Mouse (Mus musculus): ENCODE measurements around the gene 6720489N17Rik. TPM values are rescaled to one million over a fixed set of nuclear protein-coding genes. Genes with fewer than 3 reads are reported as not detected.
"Not testable (repeated sequence)": the region's sequence is repeated elsewhere in the genome, so short reads cannot be mapped to it uniquely, and the experiment has no call there.

The 6720489N17Rik gene
- polyA plus RNA-seq (2012; rRNA removed), result 0.20 and 0.22 TPM in 2 replicates

DNA sequence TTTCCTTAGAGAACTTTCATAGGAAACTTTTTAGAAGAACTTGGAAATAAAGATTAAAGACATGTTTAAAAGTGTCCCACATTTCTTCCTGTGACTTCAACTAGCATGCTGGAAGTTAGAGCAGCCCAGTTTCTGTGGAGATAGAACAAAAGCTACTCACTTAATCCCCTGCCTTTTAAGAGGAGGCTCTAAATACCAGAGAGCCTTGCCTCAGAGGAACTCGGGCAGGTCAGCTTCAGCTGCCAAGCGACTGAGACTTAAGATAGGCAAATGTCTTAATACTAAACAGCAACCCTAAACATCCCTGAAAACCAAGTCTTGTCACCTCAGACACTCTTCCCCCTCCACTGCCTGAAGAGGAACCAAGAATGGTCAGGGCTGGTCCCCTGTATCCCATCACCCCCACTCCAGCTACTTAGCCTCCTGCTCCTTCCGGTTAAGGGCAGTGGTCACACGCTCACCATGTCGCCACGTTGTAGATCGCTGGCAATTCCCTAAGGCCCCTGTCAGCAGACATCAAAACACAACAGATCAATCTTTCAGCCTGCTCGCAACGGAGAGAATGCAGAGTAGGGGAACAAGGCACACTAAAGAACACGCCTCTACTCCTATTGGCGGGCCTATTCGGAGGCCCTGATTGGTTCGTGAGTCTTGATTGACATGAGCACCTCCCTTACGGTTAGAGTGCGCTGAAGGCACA lies at the start of gene 6720489N17Rik:
6720489N17Rik (minus strand) TSS at position 606 of the 700 bp plus-strand sequence.
- peak within 1 kb of the TSS; percentile 83 for H3K4me3 ChIP-seq (replicated peaks; ENCODE audit: extremely low read depth, low read depth, low read length)
- DNase-seq, result peak; percentile 74
- H3K4me1 ChIP-seq (ENCODE audit: control insufficient read depth, insufficient read depth, low read length), result not testable (repeated sequence)
- WGBS, result under 1% methylated on average over 15 of the region's 15 CpGs

GRCm38 (mm10) chr13:62653369-62653743 lies 29.4 kb upstream of the 6720489N17Rik start:
- no peak for TF ChIP-seq POLR2A (IDR thresholded peaks at IDR 0.05; ENCODE audit: borderline replicate concordance, extremely low read depth, low read depth, low read length)
- H3K4me1 ChIP-seq (ENCODE audit: control insufficient read depth, insufficient read depth, low read length), result no peaks in the 10 kb centered on the region
- H3K4me3 ChIP-seq (replicated peaks; ENCODE audit: extremely low read depth, low read depth, low read length), result peak overlapping the region; percentile 60
- WGBS, result 18% methylated on average over 8 of the region's 8 CpGs
- no peak for DNase-seq

DNA sequence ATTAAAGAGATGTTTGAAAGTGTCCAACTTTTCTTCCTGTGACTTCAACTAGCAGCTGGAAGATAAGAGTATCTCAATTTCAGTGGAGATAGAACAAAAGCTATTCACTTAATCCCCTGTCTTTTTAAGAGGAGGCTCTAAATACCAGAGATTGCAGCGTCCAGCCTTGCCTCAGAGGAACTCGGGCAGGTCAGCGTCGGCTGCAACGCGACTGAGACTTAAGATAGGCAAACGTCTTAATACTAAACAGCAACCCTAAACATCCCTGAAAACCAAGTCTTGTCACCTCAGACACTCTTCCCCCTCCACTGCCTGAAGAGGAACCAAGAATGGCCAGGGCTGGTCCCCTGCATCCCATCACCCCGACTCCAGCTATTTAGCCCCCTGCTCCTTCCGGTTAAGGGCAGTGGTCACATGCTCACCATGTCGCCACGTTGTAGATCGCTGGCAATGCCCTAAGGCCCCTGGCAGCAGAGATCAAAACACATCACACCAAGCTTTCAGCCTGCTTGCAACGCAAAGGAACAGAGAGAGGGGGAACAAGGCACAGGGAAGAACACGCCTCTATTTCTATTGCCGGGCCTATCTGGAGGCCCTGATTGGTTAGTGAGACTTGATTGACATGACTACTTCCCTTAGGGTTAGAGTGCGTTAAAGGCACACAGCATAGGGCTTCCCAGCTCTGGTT lies 28.8 kb upstream of the 6720489N17Rik start:
- WGBS, result 1% methylated on average over 16 of the region's 16 CpGs
- not testable (repeated sequence) for H3K4me1 ChIP-seq (ENCODE audit: control insufficient read depth, insufficient read depth, low read length)
- DNase-seq, result peak; percentile 61
- peak overlapping the region; percentile 60 for H3K4me3 ChIP-seq (replicated peaks; ENCODE audit: extremely low read depth, low read depth, low read length)

GRCm38 (mm10) chr13:62627071-62627470 lies 3.1 kb upstream of the 6720489N17Rik start:
- 30% methylated on average over 1 of the region's 1 CpGs for WGBS
- not testable (repeated sequence) for H3K4me3 ChIP-seq (replicated peaks; ENCODE audit: extremely low read depth, low read depth, low read length); H3K4me1 ChIP-seq (ENCODE audit: control insufficient read depth, insufficient read depth, low read length); DNase-seq
- TF ChIP-seq CTCF (IDR thresholded peaks at IDR 0.05; ENCODE audit: insufficient read depth, low read length), result peak; percentile 31

- not testable (repeated sequence) for H3K4me1 ChIP-seq (ENCODE audit: control insufficient read depth, insufficient read depth, low read length); DNase-seq; H3K4me3 ChIP-seq (replicated peaks; ENCODE audit: extremely low read depth, low read depth, low read length)
- 5% methylated on average over 7 of the region's 7 CpGs for WGBS
Measured at GRCm38 (mm10) chr13:62624277-62624665, 289 bp upstream of the 6720489N17Rik start.

DNA sequence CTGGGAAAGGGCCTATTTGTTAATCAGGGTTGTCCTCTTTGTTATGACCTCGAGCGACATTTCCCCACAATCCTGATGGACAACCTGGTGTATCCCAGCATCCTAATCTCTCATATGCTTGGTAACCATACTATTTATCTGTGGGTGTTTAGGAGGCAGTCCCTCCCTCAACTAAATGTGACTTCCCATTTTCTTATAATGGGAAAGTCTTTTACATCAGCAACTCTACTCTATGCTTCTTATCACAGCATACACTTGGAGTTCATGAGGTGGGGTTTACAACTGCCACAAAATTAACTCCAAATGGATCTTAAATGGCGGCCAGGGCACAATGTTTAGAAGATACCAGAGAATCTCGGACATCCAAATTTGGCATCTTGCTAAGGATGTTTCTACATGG lies 6.5 kb downstream of the 6720489N17Rik start:
- 95% methylated on average over 4 of the region's 4 CpGs for WGBS
- not testable (repeated sequence) for DNase-seq; H3K4me1 ChIP-seq (ENCODE audit: control insufficient read depth, insufficient read depth, low read length); H3K4me3 ChIP-seq (replicated peaks; ENCODE audit: extremely low read depth, low read depth, low read length)

- not testable (repeated sequence) for DNase-seq; H3K4me1 ChIP-seq (ENCODE audit: control insufficient read depth, insufficient read depth, low read length); H3K4me3 ChIP-seq (replicated peaks; ENCODE audit: extremely low read depth, low read depth, low read length)
- WGBS, result 78% methylated on average over 3 of the region's 6 CpGs
Measured at GRCm38 (mm10) chr13:62571099-62571498, 52.9 kb downstream of the 6720489N17Rik start, which contains the start of gene Zfp934. Gene Zfp934 (minus strand): TSS chr13:62571199.

DNA sequence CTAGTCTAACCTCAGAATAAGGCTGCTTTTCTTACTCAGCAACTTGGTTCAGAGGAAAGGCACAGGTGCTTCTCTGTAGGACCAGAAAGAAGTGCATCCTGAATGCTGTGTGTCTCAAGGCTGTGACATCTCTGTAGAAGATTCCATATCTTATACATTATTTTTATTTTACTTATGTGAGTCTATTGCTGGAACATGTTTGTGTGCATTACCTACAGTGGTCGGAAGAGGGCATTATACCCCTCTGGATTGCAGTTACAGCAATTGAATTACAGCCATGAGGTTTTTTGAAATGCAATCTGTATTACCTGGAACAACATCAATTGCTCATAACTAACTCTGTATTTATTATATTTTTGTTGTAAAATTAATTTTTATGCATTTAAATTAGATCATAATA lies 62.3 kb downstream of the 6720489N17Rik start:
- WGBS, result 22% methylated on average over 1 of the region's 1 CpGs
- not testable (repeated sequence) for H3K4me3 ChIP-seq (replicated peaks; ENCODE audit: extremely low read depth, low read depth, low read length); H3K4me1 ChIP-seq (ENCODE audit: control insufficient read depth, insufficient read depth, low read length); DNase-seq

DNA sequence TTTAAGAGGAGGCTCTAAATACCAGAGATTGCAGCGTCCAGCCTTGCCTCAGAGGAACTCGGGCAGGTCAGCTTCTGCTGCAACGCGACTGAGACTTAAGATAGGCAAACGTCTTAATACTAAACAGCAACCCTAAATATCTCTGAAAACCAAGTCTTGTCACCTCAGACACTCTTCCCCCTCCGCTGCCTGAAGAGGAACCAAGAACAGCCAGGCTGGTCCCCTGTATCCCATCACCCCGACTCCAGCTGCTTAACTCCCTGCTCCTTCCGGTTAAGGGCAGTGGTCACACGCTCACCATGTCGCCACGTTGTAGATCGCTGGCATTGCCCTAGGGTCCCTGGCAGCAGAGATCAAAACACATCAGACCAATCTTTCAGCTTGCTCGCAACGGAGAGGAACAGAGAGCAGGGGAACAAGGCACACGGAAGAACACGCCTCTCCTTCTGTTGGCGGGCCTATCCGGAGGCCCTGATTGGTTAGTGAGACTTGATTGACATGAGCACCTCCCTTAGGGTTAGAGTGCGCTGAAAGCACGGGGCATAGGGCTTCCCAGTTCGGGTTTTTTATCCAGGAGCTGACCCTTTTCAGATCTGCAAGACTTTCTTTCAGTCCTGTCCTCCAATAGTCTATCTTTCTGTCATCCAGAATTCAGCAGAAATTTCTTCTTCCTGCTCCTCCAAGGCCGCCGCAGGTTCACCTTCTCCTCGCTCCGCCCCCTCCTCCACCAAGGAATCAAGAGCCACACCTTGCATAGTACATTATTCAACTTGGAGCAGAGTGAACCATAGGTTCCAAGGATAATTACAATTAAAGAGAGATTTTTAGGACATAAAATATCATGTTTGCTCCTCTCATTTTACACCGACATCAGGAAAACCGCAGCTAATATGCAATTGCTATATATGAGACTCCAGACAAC lies 65.5 kb downstream of the 6720489N17Rik start, which contains the start of gene Zfp935:
Zfp935 (minus strand) TSS at position 323 of the 922 bp plus-strand sequence.
- H3K4me1 ChIP-seq (ENCODE audit: control insufficient read depth, insufficient read depth, low read length); H3K4me3 ChIP-seq (replicated peaks; ENCODE audit: extremely low read depth, low read depth, low read length): not testable (repeated sequence)
- WGBS, result 5% methylated on average over 27 of the region's 27 CpGs
- peak; percentile 73 for DNase-seq

Other genes with a start within 250 kb of the 6720489N17Rik start
- 0.14 and 0.21 TPM in 2 replicates for gene Gm3604, start 241.0 kb downstream of the 6720489N17Rik start, polyA plus RNA-seq (2012; rRNA removed)
- gene Gm49359, start 157.3 kb downstream of the 6720489N17Rik start, polyA plus RNA-seq (2012; rRNA removed), result 0.60 and 1.3 TPM in 2 replicates
- not detected in 2 replicates for gene Zfp935, start 65.7 kb downstream of the 6720489N17Rik start, polyA plus RNA-seq (2012; rRNA removed)
- 0.52 and 1.3 TPM in 2 replicates for gene Zfp934, start 53.0 kb downstream of the 6720489N17Rik start, polyA plus RNA-seq (2012; rRNA removed)
- 0.36 and 1.5 TPM in 2 replicates for gene Platr25, start 136.5 kb upstream of the 6720489N17Rik start, polyA plus RNA-seq (2012; rRNA removed)
- gene Gm5141, start 161.6 kb upstream of the 6720489N17Rik start, polyA plus RNA-seq (2012; rRNA removed), result 0.95 and 1.4 TPM in 2 replicates
- 2.3 and 7.2 TPM in 2 replicates for gene Fbp2, start 234.2 kb upstream of the 6720489N17Rik start, polyA plus RNA-seq (2012; rRNA removed)